Mouse (Mus musculus): Measurements from ENCODE around the gene Aebp1.

GRCm38 (mm10) chr11:5904871-5905270 lies 43.1 kb downstream of the Aebp1 start:
- no peak for TF ChIP-seq CTCF (IDR thresholded peaks at IDR 0.05; ENCODE audit: borderline replicate concordance, insufficient read depth, low read length)
- no peak for TF ChIP-seq POLR2A (IDR thresholded peaks at IDR 0.05; ENCODE audit: low read depth, low read length)
